Mouse (Mus musculus) G1E (cell line): Measurements from ENCODE around the gene Lsamp. TPM values are rescaled to one million over a fixed set of nuclear protein-coding genes. Genes with fewer than 3 reads are reported as not detected.

Experiments
- ATAC-seq: 2 replicates; pipeline ENCODE4 v1.8.0; 2016; ENCODE audit warnings: mild to moderate bottlenecking; ENCODE audit not compliant: insufficient number of reproducible peaks, poor library complexity, low FRiP score, severe bottlenecking; ENCODE audit errors: extremely low read depth
- DNase-seq: peaks from one replicate; pipeline ENCODE4 v3.0.0; 2012; ENCODE audit warnings: low spot score
- H3K27me3 ChIP-seq: 2 replicates; pipeline ENCODE4 v1.6.1; 2012; ENCODE audit warnings: mild to moderate bottlenecking, low read length, inconsistent platforms; ENCODE audit not compliant: insufficient read depth
- H3K36me3 ChIP-seq: replicated peaks from 2 replicates; pipeline ENCODE3; 2012; ENCODE audit warnings: mild to moderate bottlenecking, inconsistent platforms
- H3K4me1 ChIP-seq: 2 replicates; pipeline ENCODE4 v1.6.1; 2012; ENCODE audit warnings: low read depth, low read length, inconsistent platforms, mixed read lengths; ENCODE audit not compliant: insufficient read depth
- H3K4me3 ChIP-seq: 2 replicates; pipeline ENCODE4 v1.5.1; 2012; ENCODE audit warnings: low read depth, mild to moderate bottlenecking, inconsistent platforms, low read length, moderate library complexity, mixed read lengths
- H3K9me3 ChIP-seq: replicated peaks from 2 replicates; pipeline ENCODE4 v1.6.1; 2012; ENCODE audit warnings: inconsistent platforms
- CTCF ChIP-seq: IDR thresholded peaks from 2 replicates; pipeline ENCODE4 v1.5.1; 2012; ENCODE audit warnings: low read depth, low read length, inconsistent platforms, mixed read lengths
- GATA1 ChIP-seq: IDR thresholded peaks from 2 replicates; pipeline ENCODE4 v1.6.1; 2012; ENCODE audit warnings: borderline replicate concordance, low read length, inconsistent platforms, mixed read lengths
- GATA2 ChIP-seq: IDR thresholded peaks from 2 replicates; pipeline ENCODE4 v1.6.1; 2012; ENCODE audit warnings: low read depth, low read length, inconsistent platforms, borderline replicate concordance
- POLR2AphosphoS5 ChIP-seq: IDR thresholded peaks from 2 replicates; pipeline ENCODE4 v1.6.1; 2012; ENCODE audit warnings: low read depth, low read length, inconsistent platforms; ENCODE audit not compliant: insufficient replicate concordance
- TAL1 ChIP-seq: conservative IDR thresholded peaks from 2 replicates; pipeline ENCODE4 v1.6.1; 2012; ENCODE audit warnings: low read depth, low read length, inconsistent platforms, mixed read lengths
- polyA plus RNA-seq: library from polyadenylated mRNA; stranded (reverse); fragments of >175 nt; gene quantifications from 2 replicates; pipeline ENCODE4 v1.2.3, GENCODE M21; 2012
- total RNA-seq, 2 experiments: library from RNA; stranded (forward) in 1 of 2; stranded (reverse) in 1 of 2; fragments of 200-1000 nt in 1 of 2; fragments of >200 nt in 1 of 2; fragmentation: Nextera tagmentation in 1 of 2; gene quantifications; 2 replicates each; pipeline ENCODE4 v1.2.3; 2014 to 2017

Lsamp gene
- total and polyA plus RNA-seq, 3 experiments = 0.49 TPM; not detected in 2

GRCm38 (mm10) chr16:42164941-42165340 is 2180.8 kb downstream of the Lsamp start:
- ATAC-seq = peak; percentile 65
- Histone ChIP-seq H3K4me1 (no peaks in the 10 kb centered on the region), H3K4me3 (no peak overlapping the region), H3K36me3 (no peaks in the 10 kb centered on the region), H3K9me3 (no peaks in the 10 kb centered on the region), H3K27me3 (no peaks in the 10 kb centered on the region)
- no peak for DNase-seq
- TF ChIP-seq CTCF (peak; percentile 55; the same call in 1 of the 2 replicates), GATA2 (no peak), POLR2AphosphoS5 (no peak), TAL1 (no peak), GATA1 (no peak)

GRCm38 (mm10) chr16:42168292-42168691 is 2184.1 kb downstream of the Lsamp start:
- Histone ChIP-seq H3K27me3 (no peaks in the 10 kb centered on the region), H3K9me3 (0 out of 2 replicates have a peak, but pooled peaks cover 1% of the 10 kb centered on the region), H3K4me3 (no peak overlapping the region), H3K4me1 (no peaks in the 10 kb centered on the region), H3K36me3 (no peaks in the 10 kb centered on the region)
- no peak for TF ChIP-seq CTCF
- no peak for TF ChIP-seq GATA2
- no peak for TF ChIP-seq POLR2AphosphoS5
- no peak for TF ChIP-seq TAL1
- TF ChIP-seq GATA1 = no peak
- no peak for ATAC-seq
- no peak for DNase-seq

- H3K36me3 ChIP-seq = no peaks in the 10 kb centered on the region
- TF ChIP-seq CTCF (peak; percentile 69), POLR2AphosphoS5 (no peak), GATA2 (no peak)
- DNase-seq (no peak), ATAC-seq (peak; percentile 61)
- 0 out of 2 replicates have a peak, but pooled peaks cover 5% of the 10 kb centered on the region for H3K9me3 ChIP-seq
- H3K4me3 ChIP-seq = no peak overlapping the region
- no peaks in the 10 kb centered on the region for H3K4me1 ChIP-seq
- no peaks in the 10 kb centered on the region for H3K27me3 ChIP-seq
Observed at GRCm38 (mm10) chr16:42169447-42170140, 2185.4 kb downstream of the Lsamp start.

- ATAC-seq (no peak), DNase-seq (no peak)
- H3K9me3 ChIP-seq = peaks cover 17% of the 10 kb centered on the region; the same call in 1 of the 2 replicates
- H3K4me3 ChIP-seq = no peak overlapping the region
- no peaks in the 10 kb centered on the region for H3K4me1 ChIP-seq
- TF ChIP-seq TAL1 = no peak
- TF ChIP-seq CTCF = no peak
- no peak for TF ChIP-seq GATA1
- no peak for TF ChIP-seq GATA2
- TF ChIP-seq POLR2AphosphoS5 = no peak
- H3K36me3 ChIP-seq = no peaks in the 10 kb centered on the region
- no peaks in the 10 kb centered on the region for H3K27me3 ChIP-seq
Observed at GRCm38 (mm10) chr16:42172476-42172875, 2188.3 kb downstream of the Lsamp start.

- Histone ChIP-seq H3K4me1 (no peaks in the 10 kb centered on the region), H3K36me3 (no peaks in the 10 kb centered on the region), H3K9me3 (peaks cover 22% of the 10 kb centered on the region), H3K27me3 (no peaks in the 10 kb centered on the region), H3K4me3 (no peak overlapping the region)
- no peak for DNase-seq
- no peak for ATAC-seq
- TF ChIP-seq POLR2AphosphoS5 (no peak), GATA1 (no peak), TAL1 (no peak), CTCF (no peak), GATA2 (no peak)
Observed at GRCm38 (mm10) chr16:42178866-42179265, 2194.7 kb downstream of the Lsamp start.

- Histone ChIP-seq H3K36me3 (no peaks in the 10 kb centered on the region), H3K4me3 (no peak overlapping the region), H3K27me3 (no peaks in the 10 kb centered on the region), H3K9me3 (peaks cover 17% of the 10 kb centered on the region), H3K4me1 (no peaks in the 10 kb centered on the region)
- TF ChIP-seq GATA2 = no peak
- no peak for TF ChIP-seq TAL1
- TF ChIP-seq POLR2AphosphoS5 = no peak
- TF ChIP-seq GATA1 = no peak
- TF ChIP-seq CTCF = no peak
- DNase-seq (no peak), ATAC-seq (no peak)
Observed at GRCm38 (mm10) chr16:42180025-42180424, 2195.9 kb downstream of the Lsamp start.

- H3K4me3 ChIP-seq = no peak overlapping the region
- DNase-seq (no peak), ATAC-seq (no peak)
- no peaks in the 10 kb centered on the region for H3K27me3 ChIP-seq
- peaks cover 15% of the 10 kb centered on the region for H3K9me3 ChIP-seq
- no peaks in the 10 kb centered on the region for H3K4me1 ChIP-seq
- no peaks in the 10 kb centered on the region for H3K36me3 ChIP-seq
- TF ChIP-seq TAL1 (no peak), GATA2 (no peak), POLR2AphosphoS5 (no peak), GATA1 (no peak), CTCF (no peak)
Observed at GRCm38 (mm10) chr16:42180473-42180872, 2196.3 kb downstream of the Lsamp start.
